Mouse (Mus musculus) brain, embryonic 14.5 days (tissue): Measurements from ENCODE around the gene Rars2.
"Not testable (repeated sequence)": the region's sequence is repeated elsewhere in the genome, so short reads cannot be mapped to it uniquely, and the experiment has no call there.

Source experiments
- CTCF ChIP-seq: fragments of 200-500 bp; IDR thresholded peaks from 2 replicates; pipeline ENCODE4 v1.5.1; 2012; ENCODE audit warnings: inconsistent platforms, mild to moderate bottlenecking, moderate library complexity, borderline replicate concordance; ENCODE audit not compliant: insufficient read depth, insufficient read length; ENCODE audit errors: extremely low read depth
- POLR2A ChIP-seq: fragments of 200-500 bp; IDR thresholded peaks from 2 replicates; pipeline ENCODE4 v1.6.1; 2012; ENCODE audit warnings: mild to moderate bottlenecking, inconsistent platforms, borderline replicate concordance; ENCODE audit not compliant: poor library complexity, insufficient read depth, insufficient read length, severe bottlenecking; ENCODE audit errors: extremely low read depth

- TF ChIP-seq CTCF, POLR2A: not testable (repeated sequence)
Measured at GRCm38 (mm10) chr4:34581489-34581888, 33.3 kb upstream of the Rars2 start.
